Mouse (Mus musculus) cerebellum, adult 11 months (tissue): ENCODE results near the gene Mfsd11.
A peak's percentile ranks its signal among the peaks of the same experiment; 100 is the strongest.

Experiments used
- DNase-seq: peaks from one replicate; pipeline ENCODE4 v3.0.0; 2022

The Mfsd11 gene

DNA sequence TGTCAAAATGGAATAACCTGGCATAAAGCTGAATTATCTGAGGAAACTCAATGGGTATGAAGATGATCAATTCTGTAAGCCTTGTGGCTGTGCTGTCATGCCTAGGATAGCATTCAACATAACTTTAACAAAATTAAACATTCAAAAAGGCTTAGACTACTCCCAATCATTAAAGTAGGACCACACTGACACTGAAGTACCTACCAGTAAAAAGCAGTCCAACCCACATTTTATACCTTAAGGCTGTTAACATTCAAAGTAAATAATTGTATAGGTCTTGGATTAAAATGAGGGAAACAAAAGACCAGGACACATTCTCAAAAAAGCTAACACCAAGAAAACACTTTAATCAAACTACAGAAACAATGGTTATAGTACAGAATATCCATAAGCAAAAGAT, 2.7 kb upstream of the Mfsd11 start:
- DNase-seq = no peak

- no peak for DNase-seq
These were observed 2.2 kb upstream of the Mfsd11 start for GRCm38 (mm10) chr11:116850085-116850484.

GRCm38 (mm10) chr11:116850833-116851477, 1.3 kb upstream of the Mfsd11 start:
- DNase-seq = no peak

GRCm38 (mm10) chr11:116851576-116852290, 507 bp upstream of the Mfsd11 start:
- DNase-seq = no peak

DNA sequence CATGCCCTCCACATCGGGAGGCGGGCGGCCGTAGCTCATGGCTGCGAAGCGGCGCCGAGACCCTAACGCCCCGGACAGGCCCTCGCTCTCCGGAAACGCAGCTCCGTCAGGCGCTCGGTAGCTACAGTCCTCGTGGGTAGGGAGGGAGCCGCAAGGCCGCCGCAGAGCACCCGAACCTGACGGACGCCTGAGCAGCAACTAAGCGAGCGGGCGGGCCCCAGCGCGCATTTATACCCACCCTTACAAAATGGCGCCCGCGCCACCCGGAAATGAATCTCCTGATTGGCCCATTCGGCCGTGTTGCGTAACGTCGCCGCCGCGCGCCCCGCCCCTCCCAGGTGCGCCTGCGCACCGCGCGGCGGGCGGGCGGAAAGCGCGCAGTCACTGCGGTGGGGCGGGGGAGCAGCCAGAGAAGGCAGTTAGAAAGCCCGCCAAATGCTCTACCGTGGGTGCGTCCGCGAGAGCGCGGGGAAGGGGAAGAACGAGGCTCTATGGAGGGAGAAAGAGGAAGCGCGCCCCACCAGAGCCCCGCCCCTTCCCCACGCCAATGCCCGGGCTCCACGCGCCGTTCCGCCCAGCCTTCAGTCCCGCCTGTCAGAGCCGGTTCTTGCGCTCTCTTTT, 761 bp downstream of the Mfsd11 start, which contains the start of gene Srsf2:
Gene Srsf2, minus strand, starts transcription at position 204 of the 621 bp plus-strand sequence.
- peak; percentile 98 for DNase-seq

DNA sequence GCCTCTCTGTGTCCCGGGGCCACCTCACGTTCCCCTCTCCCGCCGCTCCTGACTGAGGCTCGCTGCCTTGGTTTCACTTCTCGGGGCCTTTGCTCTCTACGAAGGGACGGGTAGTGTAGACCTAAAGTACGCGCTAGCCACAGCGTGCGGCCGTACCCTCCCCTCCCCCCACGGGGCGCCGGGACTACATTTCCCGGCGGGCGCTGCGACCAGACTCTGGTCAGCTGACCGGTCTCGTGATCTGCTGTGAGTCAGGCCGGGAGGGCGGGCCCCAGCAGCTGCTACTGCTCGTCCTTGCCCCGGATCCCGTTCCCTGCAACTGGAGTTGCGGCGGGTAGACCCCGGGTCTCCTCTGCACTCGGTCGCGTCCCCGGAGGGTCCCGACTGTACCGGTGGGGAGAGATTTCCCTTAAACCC, 1.3 kb downstream of the Mfsd11 start:
- DNase-seq = peak; percentile 97

- DNase-seq = no peak
These were observed 2.0 kb downstream of the Mfsd11 start for GRCm38 (mm10) chr11:116854279-116854678.

GRCm38 (mm10) chr11:116857183-116857850, 5.1 kb downstream of the Mfsd11 start:
- DNase-seq = no peak

DNA sequence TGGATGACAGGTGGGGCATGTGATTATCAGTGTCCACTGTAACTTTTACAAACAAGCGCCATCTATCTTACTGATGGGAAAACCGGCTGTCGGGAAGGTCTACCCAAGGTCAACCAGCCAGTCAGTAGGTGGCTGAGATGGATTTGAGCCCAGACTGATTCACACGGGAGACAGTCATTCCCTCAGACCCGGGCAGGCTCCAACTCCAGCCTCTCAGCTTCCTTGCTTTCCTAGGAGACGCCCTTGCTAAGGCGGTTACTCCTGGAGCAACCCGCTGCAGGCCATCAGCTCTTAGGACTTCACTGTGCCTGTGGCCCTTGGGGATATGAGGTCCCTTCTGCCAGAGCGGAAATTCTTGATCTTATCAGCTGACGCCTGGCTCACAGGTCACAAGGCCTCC, 12.2 kb downstream of the Mfsd11 start:
- no peak for DNase-seq

- DNase-seq = no peak
These were observed 13.8 kb downstream of the Mfsd11 start for GRCm38 (mm10) chr11:116865945-116866585.

DNA sequence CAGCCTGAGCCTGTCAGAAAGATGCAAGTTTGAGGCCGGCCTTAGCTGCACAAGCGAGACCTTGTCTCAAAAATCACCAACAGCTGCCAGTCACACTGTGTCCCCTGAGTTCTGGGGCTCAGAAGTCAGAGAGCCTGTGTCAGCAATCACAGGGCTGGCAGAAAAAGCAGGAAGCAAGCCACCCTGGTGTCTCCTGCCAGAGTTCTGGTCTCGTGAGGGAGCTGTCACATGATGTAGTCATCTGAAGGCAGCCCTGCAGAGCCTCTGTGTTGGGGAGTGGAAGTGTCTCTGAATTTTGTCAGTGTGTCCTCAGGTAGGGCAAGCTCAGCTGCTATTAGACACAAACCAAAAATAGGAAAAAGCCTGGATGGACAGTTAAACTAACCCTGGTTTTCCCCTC, 15.9 kb downstream of the Mfsd11 start:
- DNase-seq = no peak

DNA sequence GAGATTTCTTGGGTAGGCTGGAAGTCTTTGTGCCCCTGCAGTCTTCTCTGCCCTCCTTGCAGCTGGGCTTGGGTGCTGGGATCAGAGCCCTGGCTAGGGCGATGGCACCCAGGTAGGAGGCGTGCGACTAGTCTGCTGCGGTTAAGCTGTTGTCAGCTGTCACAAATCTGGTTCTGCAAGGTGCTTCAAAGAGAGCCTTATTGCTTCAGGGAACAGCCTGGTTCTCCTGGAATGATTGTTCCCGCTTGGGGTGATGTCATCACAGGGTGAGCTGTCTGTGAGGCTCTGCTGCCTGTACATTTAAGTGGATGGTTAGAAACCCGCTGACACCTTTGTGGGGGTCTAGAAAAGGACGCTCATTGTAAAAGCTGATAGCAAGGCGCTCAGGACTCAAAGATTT, 17.0 kb downstream of the Mfsd11 start:
- no peak for DNase-seq

GRCm38 (mm10) chr11:116869641-116870040, 17.4 kb downstream of the Mfsd11 start:
- DNase-seq = no peak

GRCm38 (mm10) chr11:116871538-116871937, 19.3 kb downstream of the Mfsd11 start:
- DNase-seq = no peak

GRCm38 (mm10) chr11:116873987-116874386, 21.7 kb downstream of the Mfsd11 start:
- no peak for DNase-seq

- DNase-seq = no peak
These were observed 26.2 kb downstream of the Mfsd11 start for GRCm38 (mm10) chr11:116878454-116878853.

DNA sequence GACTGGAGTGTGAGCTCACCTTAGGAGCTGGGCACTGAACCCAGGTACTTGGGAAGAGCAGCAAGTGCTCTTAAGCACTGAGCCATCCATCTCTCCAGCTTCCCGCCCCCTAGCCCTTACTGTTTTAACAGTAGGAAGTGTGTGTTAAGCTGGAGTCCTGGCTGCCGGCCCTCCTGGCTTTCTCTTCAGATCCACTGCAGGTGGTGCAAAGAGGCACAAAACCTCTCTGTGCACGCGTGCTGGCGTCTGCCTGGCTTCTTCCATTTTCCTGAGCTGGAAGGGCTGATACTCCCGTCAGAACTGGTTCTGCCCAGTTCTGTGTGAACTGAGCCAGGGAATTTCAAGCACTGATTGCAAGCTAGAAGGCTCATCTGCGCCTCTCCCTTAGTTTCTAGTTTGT, 28.6 kb downstream of the Mfsd11 start:
- DNase-seq = no peak

GRCm38 (mm10) chr11:116881440-116881839, 29.2 kb downstream of the Mfsd11 start:
- no peak for DNase-seq

DNA sequence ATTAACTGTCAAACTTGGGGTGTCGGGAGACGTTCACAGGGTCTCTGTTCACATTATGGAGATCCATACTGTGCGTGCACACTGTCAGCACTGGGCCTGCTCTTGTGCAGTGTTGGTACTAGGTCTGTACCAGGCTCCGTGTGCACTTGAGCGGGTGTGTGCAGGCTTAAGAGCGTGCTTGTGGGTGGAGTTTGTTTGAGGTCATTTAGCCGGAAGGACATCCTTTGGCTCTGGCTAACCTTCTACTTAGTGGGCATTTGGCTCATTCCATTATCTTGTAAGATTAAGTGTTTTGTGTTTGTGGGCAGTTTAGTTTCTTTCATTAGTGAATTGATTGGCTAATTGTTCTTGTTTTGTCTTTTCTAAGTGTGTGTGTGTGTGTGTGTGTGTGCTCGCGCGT, 30.2 kb downstream of the Mfsd11 start:
- no peak for DNase-seq

DNA sequence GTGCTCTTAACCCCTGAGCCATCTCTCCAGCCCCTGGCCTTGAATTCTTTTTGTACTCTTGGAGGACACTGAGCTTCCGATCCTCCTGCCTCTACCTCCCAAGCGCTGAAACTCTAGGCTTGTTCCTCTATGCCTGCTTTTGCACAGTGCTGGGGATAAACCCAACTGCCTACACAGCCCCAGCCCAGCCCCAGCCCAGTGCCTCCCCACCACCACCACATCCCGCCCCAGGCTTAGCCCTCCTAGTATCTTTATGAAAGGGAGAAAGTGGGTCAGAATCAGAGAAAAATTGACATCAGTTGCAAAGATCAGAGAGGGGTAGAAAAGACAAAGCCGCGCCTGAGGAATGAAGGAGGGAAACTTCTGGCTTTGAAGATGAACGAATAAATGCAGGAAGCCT, 31.8 kb downstream of the Mfsd11 start:
- no peak for DNase-seq

DNA sequence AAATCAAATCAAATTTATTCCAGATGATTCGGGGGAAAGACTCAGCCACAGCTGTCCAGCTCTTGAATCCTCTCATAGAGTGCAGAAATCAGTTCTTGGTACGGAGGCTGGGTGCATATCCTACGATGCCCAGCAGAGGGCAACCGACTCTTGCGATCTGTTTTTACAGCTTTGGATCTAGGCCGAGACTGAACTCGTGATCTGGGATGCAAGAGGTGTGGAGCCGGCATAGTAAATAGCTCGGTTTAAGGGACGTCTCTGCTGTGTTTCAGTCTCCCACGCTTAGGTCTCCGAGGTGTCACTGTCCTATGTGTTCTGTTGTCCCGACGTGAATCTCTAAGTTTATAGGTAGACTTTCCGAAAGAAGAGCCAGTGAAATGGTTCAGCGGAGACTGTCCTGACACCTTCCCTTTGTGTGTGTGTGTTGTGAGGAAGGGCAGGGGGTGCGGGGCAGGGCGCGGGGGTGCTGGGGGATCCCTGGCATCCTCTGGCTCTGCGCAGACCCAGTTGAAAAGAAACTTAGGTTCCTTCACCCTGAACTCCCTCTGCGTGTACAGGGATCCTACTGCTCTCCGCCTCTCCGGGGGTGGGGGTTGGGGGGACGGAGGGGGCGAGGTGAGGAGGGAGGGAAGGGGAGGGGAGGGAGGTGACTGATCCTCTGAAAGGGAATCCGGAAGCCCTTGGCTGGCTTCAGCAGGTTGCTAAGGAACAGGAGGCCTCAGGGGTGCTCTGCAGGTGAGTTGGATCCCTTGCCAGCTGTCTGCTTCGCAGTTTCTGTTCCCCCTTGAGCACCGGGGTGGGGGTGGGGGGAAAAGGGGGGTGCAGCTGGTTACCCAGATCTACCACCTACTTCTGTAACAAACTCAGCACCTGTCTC, 33.3 kb downstream of the Mfsd11 start:
- DNase-seq = peak; percentile 75

DNA sequence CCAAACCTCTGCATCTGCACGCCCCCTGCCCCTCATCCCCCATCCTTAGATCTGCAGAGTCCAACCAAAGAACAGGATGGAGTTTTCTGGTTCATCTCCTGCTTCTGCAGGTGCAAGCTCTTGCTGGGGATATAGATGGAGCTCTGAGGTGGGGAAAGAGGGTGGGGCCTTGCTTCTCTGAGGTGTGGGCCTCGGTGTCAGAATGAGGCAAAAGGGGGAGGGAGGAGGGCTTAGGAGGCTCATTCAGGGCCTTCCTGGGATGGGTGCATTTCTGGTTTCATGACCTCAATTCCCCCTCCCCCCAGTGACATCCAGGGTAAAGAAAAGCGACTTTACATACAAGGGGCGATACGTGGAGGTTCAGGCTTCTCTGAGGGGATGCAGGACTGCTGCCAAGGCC, 34.9 kb downstream of the Mfsd11 start:
- no peak for DNase-seq
